Mouse (Mus musculus): ENCODE data around the gene Stx1a. TPM values are rescaled to one million over a fixed set of nuclear protein-coding genes. Genes with fewer than 3 reads are reported as not detected.

The Stx1a gene
- total and polyA plus RNA-seq, 3 experiments, result 1.4 to 4.7 (median 1.5) TPM

GRCm38 (mm10) chr5:135015497-135015896 is 7.8 kb upstream of the Stx1a start:
- H3K79me2 ChIP-seq (replicated peaks; ENCODE audit: control insufficient read depth, insufficient read depth, low read length), result no peaks in the 10 kb centered on the region
- intact Hi-C loops (cut with DNase I), result loop anchor here (1.0 kb wide), 1 partner anchor 103 kb away; no protein-coding TSS in a partner anchor
- H3K4me1 ChIP-seq (ENCODE audit: control insufficient read depth, insufficient read depth, low read length), result peaks cover 1% of the 10 kb centered on the region; the same call in 1 of the 2 replicates
- no peak overlapping the region for H3K27ac ChIP-seq
- H3K27me3 ChIP-seq (ENCODE audit: control insufficient read depth, insufficient read depth, low read length), result no peaks in the 10 kb centered on the region
- 15% methylated on average over 7 of the region's 7 CpGs for WGBS
- no peak overlapping the region for H3K9ac ChIP-seq (ENCODE audit: low read depth, low read length)
- H3K36me3 ChIP-seq (ENCODE audit: control insufficient read depth, insufficient read depth, low read length), result no peaks in the 10 kb centered on the region
- TF ChIP-seq EP300 (IDR thresholded peaks at IDR 0.05; ENCODE audit: insufficient read depth, low read depth, low read length) (peak; percentile 79; the same call in 1 of the 2 replicates), CTCF (IDR thresholded peaks at IDR 0.05) (no peak)
- DNase-seq, result peak; percentile 85 to 93
- no peak overlapping the region for H3K4me3 ChIP-seq

DNA sequence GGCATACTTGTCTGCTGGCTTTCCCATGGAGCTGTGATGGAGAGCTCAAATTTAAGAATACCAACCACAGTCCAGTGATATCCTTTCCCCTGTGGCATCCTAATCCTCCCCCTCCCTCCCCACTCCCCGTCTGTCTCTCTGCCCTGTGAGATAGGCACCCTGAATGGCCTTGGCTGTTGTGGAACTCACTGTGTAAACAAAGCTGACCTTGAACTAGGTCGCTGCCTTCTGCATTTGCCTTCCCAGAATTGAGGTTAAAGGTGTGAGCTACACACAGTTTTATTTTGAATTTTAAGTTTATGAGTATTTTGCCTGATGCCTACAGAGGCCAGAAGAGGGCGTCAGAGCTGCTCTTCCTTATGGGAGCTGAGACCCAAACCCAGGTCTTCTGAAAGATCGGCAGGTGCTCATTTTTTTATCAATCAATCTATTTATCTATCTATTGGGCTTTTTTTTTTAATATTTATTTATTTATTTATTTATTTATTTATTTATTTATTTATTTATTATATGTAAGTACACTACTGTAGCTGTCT is 7.0 kb upstream of the Stx1a start:
- Histone ChIP-seq H3K79me2 (replicated peaks; ENCODE audit: control insufficient read depth, insufficient read depth, low read length) (no peaks in the 10 kb centered on the region), H3K4me1 (ENCODE audit: control insufficient read depth, insufficient read depth, low read length) (peaks cover 1% of the 10 kb centered on the region), H3K4me3 (no peak overlapping the region), H3K36me3 (ENCODE audit: control insufficient read depth, insufficient read depth, low read length) (no peaks in the 10 kb centered on the region), H3K27ac (no peak overlapping the region), H3K9ac (ENCODE audit: low read depth, low read length) (no peak overlapping the region), H3K27me3 (ENCODE audit: control insufficient read depth, insufficient read depth, low read length) (no peaks in the 10 kb centered on the region)
- TF ChIP-seq CTCF (IDR thresholded peaks at IDR 0.05), result peak; percentile 45
- TF ChIP-seq EP300 (IDR thresholded peaks at IDR 0.05; ENCODE audit: insufficient read depth, low read depth, low read length), result no peak
- intact Hi-C loops (cut with DNase I), result no loop called here
- WGBS, result 42% methylated on average over 4 of the region's 4 CpGs
- DNase-seq, result no peak

DNA sequence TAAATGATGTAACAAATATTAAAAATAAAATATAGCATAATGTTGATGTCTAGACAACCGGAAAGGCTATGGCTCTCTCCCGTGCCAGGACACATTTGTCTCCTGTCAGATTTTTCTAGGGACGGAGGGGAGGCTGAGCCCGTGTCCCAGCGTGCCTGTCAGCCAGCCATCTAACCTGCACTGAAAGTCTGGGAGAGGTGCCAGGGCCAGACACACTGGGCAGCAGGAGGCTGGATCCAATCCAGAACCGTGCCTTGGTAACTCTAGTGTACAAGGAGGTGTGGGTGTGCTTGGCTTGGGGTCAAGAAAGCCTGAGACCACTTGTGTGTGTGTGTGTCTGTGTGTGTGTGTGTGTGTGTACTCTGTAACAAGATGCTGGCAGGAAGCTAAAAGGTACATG is 1.5 kb upstream of the Stx1a start:
- intact Hi-C loops (cut with DNase I), result loop anchor here (2.0 to 5.0 kb wide), 2 partner anchors 40 to 53 kb away; partner anchors contain the start of genes Bud23 and Dnajc30
- Histone ChIP-seq H3K79me2 (replicated peaks; ENCODE audit: control insufficient read depth, insufficient read depth, low read length) (no peaks in the 10 kb centered on the region), H3K27me3 (ENCODE audit: control insufficient read depth, insufficient read depth, low read length) (no peaks in the 10 kb centered on the region), H3K4me1 (ENCODE audit: control insufficient read depth, insufficient read depth, low read length) (peaks cover 3% of the 10 kb centered on the region), H3K9ac (ENCODE audit: low read depth, low read length) (no peak overlapping the region), H3K27ac (no peak overlapping the region), H3K36me3 (ENCODE audit: control insufficient read depth, insufficient read depth, low read length) (no peaks in the 10 kb centered on the region), H3K4me3 (no peak overlapping the region)
- DNase-seq, result peak; percentile 65 to 77
- TF ChIP-seq CTCF (IDR thresholded peaks at IDR 0.05), result no peak
- no peak for TF ChIP-seq EP300 (IDR thresholded peaks at IDR 0.05; ENCODE audit: insufficient read depth, low read depth, low read length)
- TF ChIP-seq POLR2A (IDR thresholded peaks at IDR 0.05; ENCODE audit: insufficient read depth, low read depth, low read length), result no peak
- 22% methylated on average over 6 of the region's 6 CpGs for WGBS

DNA sequence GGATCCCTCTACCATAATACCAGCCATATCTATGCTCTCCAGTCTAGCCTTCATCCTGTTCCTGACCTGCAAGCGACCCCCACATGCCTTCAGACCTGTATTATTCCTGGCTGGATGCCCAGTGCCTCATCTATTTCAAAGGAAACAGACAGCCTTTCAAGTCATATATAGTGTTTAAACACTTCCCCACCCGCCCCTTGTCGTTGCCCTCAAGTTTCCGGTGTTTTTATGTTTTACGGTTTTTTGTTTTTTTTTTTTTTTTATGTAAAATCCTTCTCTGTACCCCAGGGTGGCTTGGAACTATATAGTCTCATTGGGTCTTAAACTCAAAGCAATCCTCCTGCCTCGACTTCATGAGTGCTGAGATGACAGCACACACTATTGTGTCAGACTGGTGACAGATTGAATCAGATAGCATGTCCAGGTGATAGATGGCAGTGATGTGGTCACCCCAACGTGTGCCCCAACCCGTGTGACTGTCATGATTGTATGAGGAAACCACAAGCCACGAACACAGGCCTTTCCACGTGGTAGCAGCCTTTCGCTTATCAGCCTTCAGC is 1.5 kb downstream of the Stx1a start:
- H3K27ac ChIP-seq, result no peak overlapping the region

DNA sequence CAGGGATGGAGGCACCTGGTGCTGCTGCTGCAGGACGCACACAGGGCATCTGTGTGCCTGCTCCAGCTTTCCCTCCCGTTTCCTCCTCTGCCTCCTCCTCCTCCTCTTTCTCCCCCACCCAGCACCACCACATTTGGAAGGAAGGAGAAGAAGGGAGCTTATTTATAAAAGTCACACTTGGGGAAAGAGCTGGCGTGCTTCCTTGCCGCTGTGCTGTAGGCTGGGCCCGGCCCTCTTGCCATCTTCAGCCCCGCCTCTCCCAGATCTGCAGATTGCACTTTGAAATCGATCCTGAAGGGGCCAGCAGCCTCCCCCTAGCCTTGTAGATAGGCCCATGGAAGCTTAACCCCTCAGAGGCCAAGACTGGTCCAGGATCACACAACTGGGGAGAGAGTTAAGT is 2.6 kb downstream of the Stx1a start:
- 46% methylated on average over 7 of the region's 7 CpGs for WGBS
- Histone ChIP-seq H3K9ac (ENCODE audit: low read depth, low read length) (no peak overlapping the region), H3K36me3 (ENCODE audit: control insufficient read depth, insufficient read depth, low read length) (no peaks in the 10 kb centered on the region), H3K4me3 (no peak overlapping the region), H3K4me1 (ENCODE audit: control insufficient read depth, insufficient read depth, low read length) (peaks cover 8% of the 10 kb centered on the region), H3K79me2 (replicated peaks; ENCODE audit: control insufficient read depth, insufficient read depth, low read length) (no peaks in the 10 kb centered on the region), H3K27me3 (ENCODE audit: control insufficient read depth, insufficient read depth, low read length) (no peaks in the 10 kb centered on the region), H3K27ac (no peak overlapping the region)
- no peak for DNase-seq
- TF ChIP-seq CTCF (IDR thresholded peaks at IDR 0.05), result no peak
- no peak for TF ChIP-seq EP300 (IDR thresholded peaks at IDR 0.05; ENCODE audit: insufficient read depth, low read depth, low read length)
- TF ChIP-seq POLR2A (IDR thresholded peaks at IDR 0.05; ENCODE audit: insufficient read depth, low read depth, low read length), result no peak
- intact Hi-C loops (cut with DNase I), result no loop called here

More for the DNA sequence above, 1.5 kb downstream of the Stx1a start:
- WGBS, result 47% methylated on average over 11 of the region's 11 CpGs
- H3K79me2 ChIP-seq (replicated peaks; ENCODE audit: control insufficient read depth, insufficient read depth, low read length), result no peaks in the 10 kb centered on the region
- no peak overlapping the region; the same call in 1 of the 2 replicates for H3K4me3 ChIP-seq
- DNase-seq, result no peak
- intact Hi-C loops (cut with DNase I), result loop anchor here (5.0 kb wide), 1 partner anchor 38 kb away; the partner anchor contains the start of genes Bud23 and Dnajc30
- H3K27me3 ChIP-seq (ENCODE audit: control insufficient read depth, insufficient read depth, low read length), result no peaks in the 10 kb centered on the region
- no peaks in the 10 kb centered on the region for H3K36me3 ChIP-seq (ENCODE audit: control insufficient read depth, insufficient read depth, low read length)
- H3K4me1 ChIP-seq (ENCODE audit: control insufficient read depth, insufficient read depth, low read length), result peaks cover 8% of the 10 kb centered on the region
- TF ChIP-seq EP300 (IDR thresholded peaks at IDR 0.05; ENCODE audit: insufficient read depth, low read depth, low read length) (no peak), CTCF (IDR thresholded peaks at IDR 0.05) (no peak), POLR2A (IDR thresholded peaks at IDR 0.05; ENCODE audit: insufficient read depth, low read depth, low read length) (no peak)
- no peak overlapping the region for H3K9ac ChIP-seq (ENCODE audit: low read depth, low read length)
